In the genomic region with DNA sequence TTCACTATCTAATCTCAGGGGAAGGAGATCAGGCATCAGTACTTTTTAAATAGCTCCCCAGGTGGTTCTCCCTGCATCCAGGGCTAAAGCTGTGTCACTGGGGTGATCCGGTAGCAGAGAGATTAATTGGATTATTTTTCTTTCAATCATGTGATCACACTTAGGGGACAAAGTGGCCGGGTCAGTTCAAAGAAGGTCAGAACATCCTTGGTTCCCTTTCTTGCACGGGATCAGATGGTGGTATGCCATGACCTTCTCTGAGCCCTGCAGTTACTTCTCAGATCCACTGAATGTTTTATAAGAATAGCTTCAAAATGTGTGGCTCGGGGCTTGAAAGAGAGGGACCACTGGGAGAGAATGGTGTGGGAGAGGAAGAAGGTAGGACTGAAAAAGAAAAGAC, we compare ENCODE assay signal across 21 mouse cellular contexts.
DNase-seq lines count a peak whose midpoint lies in the region; ATAC-seq and TF ChIP-seq lines count a peak whose summit lies in the region.
"Had no signal": no experiment of that assay in that cellular context is flagged by ENCODE, and none has a peak within 500 bp of the region (broad histone marks: within the 10 kb centered on the region; RNA-seq: fewer than 3 reads in every experiment).

No protein-coding gene starts in this region.

- H3K9me3 ChIP-seq in midbrain, embryonic 15.5 days: no peaks in the 10 kb centered on the region
- H3K9me3 ChIP-seq in midbrain, embryonic 14.5 days (ENCODE audit: control insufficient read depth, low read length): no peaks in the 10 kb centered on the region
- H3K9me3 ChIP-seq in embryonic facial prominence, embryonic 10.5 days: no peaks in the 10 kb centered on the region
- no peaks in the 10 kb centered on the region for H3K9me3 ChIP-seq in embryonic facial prominence, embryonic 14.5 days (ENCODE audit: control insufficient read depth, low read length)
- H3K9me3 ChIP-seq in forebrain, embryonic 11.5 days (ENCODE audit: control insufficient read depth, low read length): no peaks in the 10 kb centered on the region
- H3K9me3 ChIP-seq: embryonic facial prominence, embryonic 15.5 days; forebrain, embryonic 12.5 days; forebrain, embryonic 15.5 days; hindbrain, embryonic 12.5 days; hindbrain, embryonic 15.5 days had no signal

- no peaks in the 10 kb centered on the region for H3K79me2 ChIP-seq in heart, adult 2 months (replicated peaks; ENCODE audit: control insufficient read depth, insufficient read depth, low read length)

- no peak overlapping the region for H3K4me2 ChIP-seq in midbrain, embryonic 15.5 days
- H3K4me2 ChIP-seq in midbrain, embryonic 14.5 days (ENCODE audit: low read length): no peak overlapping the region
- H3K4me2 ChIP-seq in embryonic facial prominence, embryonic 14.5 days (ENCODE audit: low read depth, low read length): no peak overlapping the region
- H3K4me2 ChIP-seq in forebrain, embryonic 11.5 days (ENCODE audit: low read depth, low read length, severe bottlenecking): no peak overlapping the region
- H3K4me2 ChIP-seq: embryonic facial prominence, embryonic 15.5 days; forebrain, embryonic 12.5 days; forebrain, embryonic 15.5 days; heart, embryonic 11.5 days; hindbrain, embryonic 12.5 days; hindbrain, embryonic 15.5 days had no signal

- H3K4me3 ChIP-seq in heart, adult 2 months: no peak overlapping the region
- H3K4me3 ChIP-seq in midbrain, embryonic 15.5 days: no peak overlapping the region
- no peak overlapping the region for H3K4me3 ChIP-seq in midbrain, embryonic 14.5 days (replicated peaks; ENCODE audit: low read depth, low read length)
- no peak overlapping the region for H3K4me3 ChIP-seq in embryonic facial prominence, embryonic 10.5 days
- H3K4me3 ChIP-seq in embryonic facial prominence, embryonic 14.5 days (ENCODE audit: low read depth, low read length): no peak overlapping the region
- H3K4me3 ChIP-seq in forebrain, embryonic 11.5 days (ENCODE audit: low read depth, low read length): no peak overlapping the region
- H3K4me3 ChIP-seq: embryonic facial prominence, embryonic 15.5 days; forebrain, embryonic 12.5 days; forebrain, embryonic 15.5 days; hindbrain, embryonic 12.5 days; hindbrain, embryonic 15.5 days had no signal

- TF ChIP-seq CTCF in heart, adult 2 months (IDR thresholded peaks at IDR 0.05): no peak

- peak; percentile 62 for DNase-seq in heart, adult 11 months
- DNase-seq in heart, adult 2 months: no peak
- DNase-seq in midbrain, embryonic 14.5 days: no peak
- peak; percentile 32 for DNase-seq in embryonic facial prominence, embryonic 10.5 days (ENCODE audit: low spot score)
- peak; percentile 23 for DNase-seq in embryonic facial prominence, embryonic 14.5 days (ENCODE audit: low spot score)
- DNase-seq in forebrain, embryonic 11.5 days (ENCODE audit: low spot score): no peak
- DNase-seq: adrenal gland, adult 8-10 months; adrenal gland, postnatal 25 days; cerebellum, adult 18-20 months; cerebellum, adult 9-10 months; cerebellum, postnatal 14 days; gastrocnemius, postnatal 25 days had no signal

- no peaks in the 10 kb centered on the region for H3K27me3 ChIP-seq in heart, adult 2 months (ENCODE audit: control insufficient read depth, insufficient read depth, low read length)
- H3K27me3 ChIP-seq in midbrain, embryonic 15.5 days (replicated peaks): no peaks in the 10 kb centered on the region
- H3K27me3 ChIP-seq in midbrain, embryonic 14.5 days (ENCODE audit: control insufficient read depth, insufficient read depth, low read length): no peaks in the 10 kb centered on the region
- peaks cover 30% of the 10 kb centered on the region for H3K27me3 ChIP-seq in embryonic facial prominence, embryonic 10.5 days (replicated peaks; ENCODE audit: low read depth, poor library complexity, severe bottlenecking)
- H3K27me3 ChIP-seq in embryonic facial prominence, embryonic 14.5 days (replicated peaks; ENCODE audit: control insufficient read depth, insufficient read depth, low read length): 0 out of 2 replicates have a peak, but pooled peaks cover 3% of the 10 kb centered on the region
- no peaks in the 10 kb centered on the region for H3K27me3 ChIP-seq in forebrain, embryonic 11.5 days (ENCODE audit: control insufficient read depth, insufficient read depth, low read length)
- H3K27me3 ChIP-seq: forebrain, embryonic 15.5 days; hindbrain, embryonic 12.5 days; hindbrain, embryonic 15.5 days had no signal

- no peak overlapping the region for H3K9ac ChIP-seq in heart, adult 2 months (ENCODE audit: low read depth, low read length)
- no peak overlapping the region for H3K9ac ChIP-seq in midbrain, embryonic 15.5 days
- no peak overlapping the region for H3K9ac ChIP-seq in midbrain, embryonic 14.5 days (replicated peaks; ENCODE audit: low read length)
- no peak overlapping the region for H3K9ac ChIP-seq in embryonic facial prominence, embryonic 14.5 days (ENCODE audit: low read depth, low read length)
- H3K9ac ChIP-seq in forebrain, embryonic 11.5 days (ENCODE audit: low read length): no peak overlapping the region
- H3K9ac ChIP-seq: embryonic facial prominence, embryonic 15.5 days; forebrain, embryonic 12.5 days; forebrain, embryonic 15.5 days; hindbrain, embryonic 12.5 days; hindbrain, embryonic 15.5 days had no signal

- 50% methylated on average over 4 of the region's 4 CpGs for WGBS in heart, adult 2 months
- 15% methylated on average over 4 of the region's 4 CpGs for WGBS in midbrain, embryonic 15.5 days
- WGBS in midbrain, embryonic 14.5 days: 11% methylated on average over 4 of the region's 4 CpGs
- WGBS in embryonic facial prominence, embryonic 10.5 days: 16% methylated on average over 4 of the region's 4 CpGs
- 19% methylated on average over 4 of the region's 4 CpGs for WGBS in embryonic facial prominence, embryonic 14.5 days
- 18% methylated on average over 4 of the region's 4 CpGs for WGBS in forebrain, embryonic 11.5 days

- no peaks in the 10 kb centered on the region for H3K36me3 ChIP-seq in heart, adult 2 months (ENCODE audit: control insufficient read depth, insufficient read depth, low read length)
- no peaks in the 10 kb centered on the region for H3K36me3 ChIP-seq in midbrain, embryonic 15.5 days (replicated peaks)
- H3K36me3 ChIP-seq in midbrain, embryonic 14.5 days (ENCODE audit: control insufficient read depth, insufficient read depth, low read length): no peaks in the 10 kb centered on the region
- no peaks in the 10 kb centered on the region for H3K36me3 ChIP-seq in embryonic facial prominence, embryonic 10.5 days (replicated peaks)
- H3K36me3 ChIP-seq in embryonic facial prominence, embryonic 14.5 days (ENCODE audit: control insufficient read depth, insufficient read depth, low read length): no peaks in the 10 kb centered on the region
- no peaks in the 10 kb centered on the region for H3K36me3 ChIP-seq in forebrain, embryonic 11.5 days (ENCODE audit: control insufficient read depth, insufficient read depth, low read length)
- H3K36me3 ChIP-seq: embryonic facial prominence, embryonic 15.5 days; forebrain, embryonic 12.5 days; forebrain, embryonic 15.5 days; hindbrain, embryonic 12.5 days; hindbrain, embryonic 15.5 days had no signal

- intact Hi-C loops in heart, adult 2 months (cut with DNase I): no loop called here

- H3K27ac ChIP-seq in heart, adult 2 months: no peak overlapping the region
- H3K27ac ChIP-seq in midbrain, embryonic 15.5 days: no peak overlapping the region
- H3K27ac ChIP-seq in midbrain, embryonic 14.5 days (replicated peaks; ENCODE audit: low read depth, low read length): no peak overlapping the region
- H3K27ac ChIP-seq in embryonic facial prominence, embryonic 10.5 days (replicated peaks): 0 out of 2 replicates have a peak overlapping the region, but pooled peaks have one; percentile 10
- H3K27ac ChIP-seq in embryonic facial prominence, embryonic 14.5 days (replicated peaks; ENCODE audit: low read depth, low read length): no peak overlapping the region
- no peak overlapping the region for H3K27ac ChIP-seq in forebrain, embryonic 11.5 days (ENCODE audit: low read depth, low read length)
- H3K27ac ChIP-seq: embryonic facial prominence, embryonic 15.5 days; forebrain, embryonic 12.5 days; forebrain, embryonic 15.5 days; hindbrain, embryonic 12.5 days; hindbrain, embryonic 15.5 days had no signal

- no peak for TF ChIP-seq EP300 in heart, adult 2 months (IDR thresholded peaks at IDR 0.05; ENCODE audit: insufficient read depth, low read depth, low read length)

- H3K4me1 ChIP-seq in heart, adult 2 months (ENCODE audit: control insufficient read depth, insufficient read depth, low read length): no peaks in the 10 kb centered on the region
- peaks cover 10% of the 10 kb centered on the region for H3K4me1 ChIP-seq in midbrain, embryonic 15.5 days
- H3K4me1 ChIP-seq in midbrain, embryonic 14.5 days (ENCODE audit: control insufficient read depth, insufficient read depth, low read length): peaks cover 9% of the 10 kb centered on the region; the same call in 1 of the 2 replicates
- peaks cover 28% of the 10 kb centered on the region for H3K4me1 ChIP-seq in embryonic facial prominence, embryonic 10.5 days
- peaks cover 9% of the 10 kb centered on the region; the same call in 1 of the 2 replicates for H3K4me1 ChIP-seq in embryonic facial prominence, embryonic 14.5 days (ENCODE audit: control insufficient read depth, insufficient read depth, low read length)
- no peaks in the 10 kb centered on the region; the same call in 1 of the 2 replicates for H3K4me1 ChIP-seq in forebrain, embryonic 11.5 days (replicated peaks; ENCODE audit: control insufficient read depth, insufficient read depth, low read length)
- H3K4me1 ChIP-seq: embryonic facial prominence, embryonic 15.5 days had no signal

- ATAC-seq in midbrain, embryonic 15.5 days (replicated peaks): peak; percentile 33; the same call in 1 of the 2 replicates
- ATAC-seq in midbrain, embryonic 14.5 days (ENCODE audit: low FRiP score, low TSS enrichment): no peak; the same call in 1 of the 2 replicates
- ATAC-seq in embryonic facial prominence, embryonic 14.5 days (ENCODE audit: low read depth): peak; percentile 57; the same call in 1 of the 2 replicates
- ATAC-seq in forebrain, embryonic 11.5 days (replicated peaks; ENCODE audit: low FRiP score): no peak
- ATAC-seq: CD4-positive, CD25-positive, alpha-beta regulatory T cell, adult 4 months; forebrain, embryonic 15.5 days; intestine, postnatal 0 days had no signal

- no peak for TF ChIP-seq POLR2A in heart, adult 2 months (IDR thresholded peaks at IDR 0.05; ENCODE audit: insufficient read depth, low read depth, low read length)

Comparison
In these comparisons a context has a peak if more than half of its experiments do, and no peak if none do; other contexts are left out.
1. DNase-seq: peak in heart, adult 11 months (single experiment), embryonic facial prominence, embryonic 10.5 days (single experiment) and embryonic facial prominence, embryonic 14.5 days (single experiment); none in heart, adult 2 months (0 of 2), midbrain, embryonic 14.5 days (single experiment) and forebrain, embryonic 11.5 days (single experiment).
2. ATAC-seq: peak in midbrain, embryonic 15.5 days (single experiment) and embryonic facial prominence, embryonic 14.5 days (single experiment); none in midbrain, embryonic 14.5 days (single experiment) and forebrain, embryonic 11.5 days (single experiment).